Mouse (Mus musculus): ENCODE results near the gene Hoxb8.

Gene Hoxb8

GRCm38 (mm10) chr11:96311520-96312417, 30.1 kb downstream of the Hoxb8 start:
- intact Hi-C loops (cut with DNase I): no loop called here

- intact Hi-C loops (cut with DNase I): no loop called here
Observed at GRCm38 (mm10) chr11:96313134-96313533, 31.4 kb downstream of the Hoxb8 start.

- intact Hi-C loops (cut with DNase I): no loop called here
Observed at GRCm38 (mm10) chr11:96313806-96314428, 32.2 kb downstream of the Hoxb8 start.

- intact Hi-C loops (cut with DNase I): loop anchor here (5.0 kb wide), 1 partner anchor 37 kb away; the partner anchor contains the start of gene Hoxb2
Observed at GRCm38 (mm10) chr11:96314671-96315343, 33.1 kb downstream of the Hoxb8 start.

- intact Hi-C loops (cut with DNase I): loop anchor here (5.0 kb wide), 1 partner anchor 37 kb away; the partner anchor contains the start of gene Hoxb2
Observed at GRCm38 (mm10) chr11:96315344-96315681, 33.6 kb downstream of the Hoxb8 start.

- intact Hi-C loops (cut with DNase I): loop anchor here (5.0 kb wide), 1 partner anchor 35 kb away; the partner anchor contains the start of gene Hoxb2
Observed at GRCm38 (mm10) chr11:96316696-96317607, 35.2 kb downstream of the Hoxb8 start.

- intact Hi-C loops (cut with DNase I): loop anchor here (5.0 kb wide), 1 partner anchor 35 kb away; the partner anchor contains the start of gene Hoxb2
Observed at GRCm38 (mm10) chr11:96317608-96318367, 36.1 kb downstream of the Hoxb8 start, which contains the start of gene Hoxb4. TSS of gene Hoxb4 (plus strand) at chr11:96318267.

- intact Hi-C loops (cut with DNase I): loop anchor here (5.0 kb wide), 1 partner anchor 34 kb away; the partner anchor contains the start of gene Hoxb2
Observed at GRCm38 (mm10) chr11:96318368-96319070, 36.8 kb downstream of the Hoxb8 start.

- intact Hi-C loops (cut with DNase I): loop anchor here (5.0 kb wide), 1 partner anchor 33 kb away; the partner anchor contains the start of gene Hoxb2
Observed at GRCm38 (mm10) chr11:96319071-96319902, 37.6 kb downstream of the Hoxb8 start.

- intact Hi-C loops (cut with DNase I): loop anchor here (5.0 kb wide), 1 partner anchor 32 kb away; the partner anchor contains the start of gene Hoxb2
Observed at GRCm38 (mm10) chr11:96319910-96320309, 38.2 kb downstream of the Hoxb8 start.

GRCm38 (mm10) chr11:96320688-96321087, 39.0 kb downstream of the Hoxb8 start:
- intact Hi-C loops (cut with DNase I): no loop called here

- intact Hi-C loops (cut with DNase I): no loop called here
Observed at GRCm38 (mm10) chr11:96321846-96322245, 40.1 kb downstream of the Hoxb8 start.

GRCm38 (mm10) chr11:96322738-96323137, 41.0 kb downstream of the Hoxb8 start:
- intact Hi-C loops (cut with DNase I): no loop called here

GRCm38 (mm10) chr11:96323154-96323553, 41.4 kb downstream of the Hoxb8 start, which contains the start of gene Hoxb3:
TSS of gene Hoxb3 (plus strand) at chr11:96323326.
- intact Hi-C loops (cut with DNase I): no loop called here

GRCm38 (mm10) chr11:96324125-96324524, 42.4 kb downstream of the Hoxb8 start:
- intact Hi-C loops (cut with DNase I): loop anchor here (2.0 kb wide), 1 partner anchor 19 kb away; no protein-coding TSS in a partner anchor

GRCm38 (mm10) chr11:96324965-96325364, 43.3 kb downstream of the Hoxb8 start:
- intact Hi-C loops (cut with DNase I): loop anchor here (2.0 kb wide), 1 partner anchor 18 kb away; no protein-coding TSS in a partner anchor

GRCm38 (mm10) chr11:96325747-96326212, 44.1 kb downstream of the Hoxb8 start:
- intact Hi-C loops (cut with DNase I): loop anchor here (2.0 kb wide), 1 partner anchor 17 kb away; no protein-coding TSS in a partner anchor

GRCm38 (mm10) chr11:96326705-96327104, 45.0 kb downstream of the Hoxb8 start:
- intact Hi-C loops (cut with DNase I): no loop called here
